8 mouse cellular contexts compared by ENCODE assay signal in genomic region chr11:24075486-24076126, GRCm38 (mm10). TPM values are rescaled to one million over a fixed set of nuclear protein-coding genes. Genes with fewer than 3 reads are reported as not detected.
DNase-seq lines count a peak whose midpoint lies in the region; ATAC-seq and TF ChIP-seq lines count a peak whose summit lies in the region.

No protein-coding gene starts in this region.

- no peaks in the 10 kb centered on the region for H3K9me3 ChIP-seq in heart, postnatal 0 days (replicated peaks; ENCODE audit: control insufficient read depth, low read length)
- H3K9me3 ChIP-seq in hindbrain, embryonic 10.5 days: no peaks in the 10 kb centered on the region
- no peaks in the 10 kb centered on the region for H3K9me3 ChIP-seq in midbrain, embryonic 12.5 days

- 2% methylated on average over 17 of the region's 17 CpGs for WGBS in heart, postnatal 0 days
- under 1% methylated on average over 17 of the region's 17 CpGs for WGBS in hindbrain, embryonic 10.5 days
- under 1% methylated on average over 17 of the region's 17 CpGs for WGBS in midbrain, embryonic 12.5 days

- peaks cover 24% of the 10 kb centered on the region for H3K27me3 ChIP-seq in heart, postnatal 0 days (ENCODE audit: control insufficient read depth, insufficient read depth, low read length)
- peaks cover 54% of the 10 kb centered on the region for H3K27me3 ChIP-seq in hindbrain, embryonic 10.5 days (ENCODE audit: insufficient read depth, poor library complexity, severe bottlenecking)
- peaks cover 4% of the 10 kb centered on the region; the same call in 1 of the 2 replicates for H3K27me3 ChIP-seq in midbrain, embryonic 12.5 days

- H3K4me3 ChIP-seq in heart, postnatal 0 days (ENCODE audit: low read depth, low read length): peak overlapping the region; percentile 70
- H3K4me3 ChIP-seq in hindbrain, embryonic 10.5 days: peak overlapping the region; percentile 79
- peak overlapping the region; percentile 67 for H3K4me3 ChIP-seq in midbrain, embryonic 12.5 days

- peak overlapping the region; percentile 77 for H3K9ac ChIP-seq in heart, postnatal 0 days (replicated peaks; ENCODE audit: low read depth, low read length)
- peak overlapping the region; percentile 79 for H3K9ac ChIP-seq in midbrain, embryonic 12.5 days (replicated peaks)

- no peak for TF ChIP-seq CTCF in heart, postnatal 0 days (IDR thresholded peaks at IDR 0.05; ENCODE audit: low read depth)

- H3K4me1 ChIP-seq in heart, postnatal 0 days (ENCODE audit: control insufficient read depth, insufficient read depth): 0 out of 2 replicates have a peak, but pooled peaks cover 12% of the 10 kb centered on the region
- peaks cover 51% of the 10 kb centered on the region for H3K4me1 ChIP-seq in hindbrain, embryonic 10.5 days (replicated peaks)
- peaks cover 25% of the 10 kb centered on the region for H3K4me1 ChIP-seq in midbrain, embryonic 12.5 days

- no peaks in the 10 kb centered on the region for H3K36me3 ChIP-seq in heart, postnatal 0 days (replicated peaks; ENCODE audit: control insufficient read depth, insufficient read depth, low read length)
- H3K36me3 ChIP-seq in hindbrain, embryonic 10.5 days: no peaks in the 10 kb centered on the region
- H3K36me3 ChIP-seq in midbrain, embryonic 12.5 days: no peaks in the 10 kb centered on the region

- DNase-seq in heart, postnatal 0 days (ENCODE audit: low spot score): no peak
- no peak for DNase-seq in heart, adult 9 months (ENCODE audit: low spot score in 2 of 2)
- peak; percentile 67 for DNase-seq in WW6 (ENCODE audit: low read depth, low spot score)
- DNase-seq in hindbrain, embryonic 10.5 days (ENCODE audit: low spot score): no peak
- DNase-seq in adrenal gland, postnatal 10 days: no peak
- no peak for DNase-seq in layer of hippocampus, adult 9-10 months (ENCODE audit: low spot score)

- 0 out of 2 replicates have a peak overlapping the region, but pooled peaks have one; percentile 84 for H3K27ac ChIP-seq in heart, postnatal 0 days (ENCODE audit: low read depth)
- H3K27ac ChIP-seq in hindbrain, embryonic 10.5 days: peak overlapping the region; percentile 95
- peak overlapping the region; percentile 96 for H3K27ac ChIP-seq in midbrain, embryonic 12.5 days (replicated peaks)

- peak overlapping the region; percentile 98 for H3K4me2 ChIP-seq in heart, postnatal 0 days (ENCODE audit: low read depth, low read length)
- H3K4me2 ChIP-seq in midbrain, embryonic 12.5 days (replicated peaks): peak overlapping the region; percentile 96

- no peak for ATAC-seq in heart, postnatal 0 days (ENCODE audit: insufficient read depth, low read depth)
- ATAC-seq in midbrain, embryonic 12.5 days (ENCODE audit: low FRiP score, low read depth): no peak
- ATAC-seq in inflammation-experienced regulatory T-cells, adult 6 months: no peak

- TF ChIP-seq EP300 in heart, postnatal 0 days (IDR thresholded peaks at IDR 0.05; ENCODE audit: low read depth): no peak

RNA-seq across cellular contexts. Expression of gene A830031A19Rik, which starts 0.8 kb away (rescaled TPM):
- not detected in 2 replicates for total RNA-seq in heart, postnatal 0 days (2014; rRNA removed; ENCODE audit: low replicate concordance)
- not detected in 2 replicates for polyA plus RNA-seq in heart, postnatal 0 days (2015; fragmentation: Nextera tagmentation; extraction: Ambion mirVana)
- not detected in 2 replicates for polyA plus RNA-seq in hindbrain, embryonic 10.5 days (2016; fragmentation: Nextera tagmentation; extraction: Ambion mirVana)
- polyA plus RNA-seq in midbrain, embryonic 12.5 days (2016; fragmentation: Nextera tagmentation; extraction: Ambion mirVana): not detected in 2 replicates
- not detected for total RNA-seq in adrenal gland, postnatal 10 days (2021)
- polyA plus RNA-seq in inflammation-experienced regulatory T-cells, adult 6 months (2017; shearing (Covaris generic)): not detected

RNA-seq across cellular contexts. Expression of gene Bcl11a, which starts 2.2 kb away (rescaled TPM):
- 4.1 and 7.1 TPM in 2 replicates for total RNA-seq in heart, postnatal 0 days (2014; rRNA removed; ENCODE audit: low replicate concordance)
- polyA plus RNA-seq in heart, postnatal 0 days (2015; fragmentation: Nextera tagmentation; extraction: Ambion mirVana): 7.4 and 8.2 TPM in 2 replicates
- 20.7 and 54.9 TPM in 2 replicates for polyA plus RNA-seq in hindbrain, embryonic 10.5 days (2016; fragmentation: Nextera tagmentation; extraction: Ambion mirVana)
- polyA plus RNA-seq in midbrain, embryonic 12.5 days (2016; fragmentation: Nextera tagmentation; extraction: Ambion mirVana): 66.0 and 67.3 TPM in 2 replicates
- 1 to 10 TPM; 3.3 to 4.8 TPM for total RNA-seq in adrenal gland, postnatal 10 days (2021)
- polyA plus RNA-seq in inflammation-experienced regulatory T-cells, adult 6 months (2017; shearing (Covaris generic)): under 1 TPM; 0.35 to 0.51 (median 0.44) TPM
